Mouse (Mus musculus): ENCODE data around the gene Nr2c1.

DNA sequence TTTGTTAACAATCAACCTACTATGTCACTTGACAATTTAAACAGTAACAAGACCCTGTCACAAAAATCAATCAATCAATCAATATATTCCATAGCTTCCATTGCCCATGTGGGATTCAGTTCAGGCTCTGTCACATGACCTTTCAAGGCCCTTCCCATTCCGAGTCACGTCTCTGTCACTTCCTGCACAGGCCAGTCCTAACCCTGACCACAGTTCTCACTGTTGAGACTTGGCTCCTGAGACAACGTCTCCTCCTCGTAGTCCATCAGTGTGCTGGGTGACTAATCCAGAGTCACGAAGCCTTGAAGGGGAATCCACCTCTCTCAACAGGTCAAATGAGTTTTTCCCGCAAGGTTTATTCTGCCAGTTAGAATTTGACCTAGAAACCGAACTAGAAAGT, 26.8 kb downstream of the Nr2c1 start:
- TF ChIP-seq CTCF (IDR thresholded peaks at IDR 0.05; ENCODE audit: extremely low read depth, insufficient read depth, insufficient read length, insufficient replicate concordance) = no peak
- no peak for TF ChIP-seq POLR2A (IDR thresholded peaks at IDR 0.05; ENCODE audit: low read depth, low read length)

Measured in spleen, adult 2 months (tissue).